Mouse (Mus musculus) neural tube, embryonic 14.5 days (tissue): ENCODE measurements around the gene Safb2. TPM values are rescaled to one million over a fixed set of nuclear protein-coding genes. Genes with fewer than 3 reads are reported as not detected.
"Not testable (repeated sequence)": the region's sequence is repeated elsewhere in the genome, so short reads cannot be mapped to it uniquely, and the experiment has no call there.

Source experiments
- ATAC-seq: fragments of 200-750 bp; cut with Nextera tagmentation; 2 replicates; pipeline ENCODE4 v1.8.0; 2017; ENCODE audit warnings: low read depth, mild to moderate bottlenecking, moderate TSS enrichment, moderate library complexity
- H3K27ac ChIP-seq: fragments of 300-500 bp; sonication (generic); 2 replicates; pipeline ENCODE4 v1.5.1; 2014; ENCODE audit warnings: low read depth, mild to moderate bottlenecking, control low read depth, low read length, moderate library complexity, mixed read lengths
- H3K27me3 ChIP-seq: fragments of 300-500 bp; sonication (generic); 2 replicates; pipeline ENCODE4 v1.6.1; 2014; ENCODE audit warnings: low read length; ENCODE audit not compliant: control insufficient read depth, insufficient read depth
- H3K36me3 ChIP-seq: fragments of 300-500 bp; sonication (generic); 2 replicates; pipeline ENCODE4 v1.6.1; 2014; ENCODE audit warnings: low read length, mixed read lengths; ENCODE audit not compliant: control insufficient read depth, insufficient read depth
- H3K4me1 ChIP-seq: fragments of 300-500 bp; sonication (generic); 2 replicates; pipeline ENCODE4 v1.6.1; 2014; ENCODE audit warnings: low read length; ENCODE audit not compliant: control insufficient read depth, insufficient read depth
- H3K4me2 ChIP-seq: fragments of 300-500 bp; sonication (generic); 2 replicates; pipeline ENCODE4 v1.6.1; 2014; ENCODE audit warnings: mild to moderate bottlenecking, low read depth, low read length, control low read depth
- H3K4me3 ChIP-seq: fragments of 300-500 bp; sonication (generic); 2 replicates; pipeline ENCODE4 v1.5.1; 2014; ENCODE audit warnings: low read depth, low read length, control low read depth, mixed read lengths
- H3K9ac ChIP-seq: fragments of 300-500 bp; sonication (generic); replicated peaks from 2 replicates; pipeline ENCODE4 v1.6.1; 2014; ENCODE audit warnings: low read depth, mild to moderate bottlenecking, control low read depth, low read length, mixed read lengths
- H3K9me3 ChIP-seq: fragments of 300-500 bp; sonication (generic); 2 replicates; pipeline ENCODE4 v1.6.1; 2016; ENCODE audit warnings: low read length; ENCODE audit not compliant: control insufficient read depth
- WGBS: fragments of 180-500 bp; shearing (Covaris S2); extraction: QIAGEN DNeasy Blood & Tissue Kit; methylation state at CpG from one replicate; pipeline ENCODE4 v1.1.7; 2014; 5-methylcytosine and 5-hydroxymethylcytosine counted together
- polyA plus RNA-seq: library from polyadenylated mRNA; unstranded; fragments of >200 nt; fragmentation: Nextera tagmentation; extraction: Ambion mirVana; gene quantifications from 2 replicates; pipeline ENCODE4 v1.2.1, GENCODE M21; 2014

Safb2 gene
- polyA plus RNA-seq, 1 experiment from 2014 or later: 58.4 TPM

- peak overlapping the region; percentile 97; the same call in 1 of the 2 replicates for H3K4me2 ChIP-seq
- no peak overlapping the region for H3K27ac ChIP-seq
- H3K4me1 ChIP-seq: peaks cover 18% of the 10 kb centered on the region; the same call in 1 of the 2 replicates
- ATAC-seq: no peak
- no peaks in the 10 kb centered on the region for H3K9me3 ChIP-seq
- H3K4me3 ChIP-seq: no peak overlapping the region
- H3K27me3 ChIP-seq: no peaks in the 10 kb centered on the region
- H3K9ac ChIP-seq: no peak overlapping the region
- peaks cover 16% of the 10 kb centered on the region for H3K36me3 ChIP-seq
- WGBS: 90% methylated on average over 3 of the region's 3 CpGs
Observed at GRCm38 (mm10) chr17:56625495-56625894, 41.1 kb upstream of the Safb2 start.

- ATAC-seq: no peak
- Histone ChIP-seq H3K36me3 (peaks cover 74% of the 10 kb centered on the region), H3K4me1 (peaks cover 10% of the 10 kb centered on the region), H3K9me3 (no peaks in the 10 kb centered on the region), H3K27ac (no peak overlapping the region), H3K27me3 (no peaks in the 10 kb centered on the region), H3K4me3 (no peak overlapping the region), H3K9ac (no peak overlapping the region), H3K4me2 (no peak overlapping the region)
- WGBS: 89% methylated on average over 8 of the region's 8 CpGs
Observed at GRCm38 (mm10) chr17:56617628-56618027, 33.2 kb upstream of the Safb2 start.

DNA sequence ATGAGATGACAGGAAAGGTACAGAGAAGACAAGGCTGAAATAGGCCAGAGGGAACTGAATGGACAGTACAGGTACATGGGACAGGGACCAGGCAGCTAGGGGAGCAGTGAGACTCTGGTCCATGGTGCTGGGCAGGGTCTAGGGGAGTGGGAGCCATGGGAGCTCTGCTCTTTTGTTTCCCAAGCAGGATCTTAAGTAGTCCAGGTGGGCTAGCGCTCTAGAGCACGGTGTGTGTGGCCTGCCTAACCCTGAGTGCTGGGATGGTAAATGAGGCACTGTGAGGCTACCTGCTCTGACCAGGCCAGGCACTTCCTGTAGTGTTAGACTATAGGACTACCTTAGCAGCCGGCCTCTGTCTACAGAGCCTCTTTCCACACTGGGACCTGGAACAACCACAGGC lies 32.3 kb upstream of the Safb2 start:
- Histone ChIP-seq H3K4me1 (peaks cover 10% of the 10 kb centered on the region), H3K27ac (no peak overlapping the region), H3K27me3 (no peaks in the 10 kb centered on the region), H3K9me3 (no peaks in the 10 kb centered on the region), H3K4me2 (no peak overlapping the region), H3K36me3 (peaks cover 66% of the 10 kb centered on the region), H3K4me3 (no peak overlapping the region), H3K9ac (no peak overlapping the region)
- no peak for ATAC-seq
- 91% methylated on average over 3 of the region's 3 CpGs for WGBS

DNA sequence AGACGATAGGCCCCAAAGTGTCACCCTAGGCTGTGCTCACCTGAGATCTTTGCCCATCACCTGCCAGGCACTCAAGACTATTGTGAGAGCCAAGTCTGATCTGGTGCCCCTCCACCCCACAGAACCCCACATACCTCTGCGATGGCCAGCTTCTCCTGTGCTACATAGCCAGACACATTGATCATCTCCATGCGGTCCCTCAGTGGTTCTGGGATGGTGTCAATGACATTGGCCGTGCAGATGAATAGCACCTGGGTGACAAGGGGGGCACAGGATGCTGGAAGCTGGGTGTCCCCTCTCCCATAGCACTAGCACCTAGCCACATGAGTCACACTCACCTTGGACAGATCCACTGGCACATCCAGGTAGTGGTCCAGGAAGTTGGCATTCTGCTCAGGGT lies 31.4 kb upstream of the Safb2 start:
- Histone ChIP-seq H3K9me3 (no peaks in the 10 kb centered on the region), H3K4me3 (no peak overlapping the region), H3K4me1 (peaks cover 10% of the 10 kb centered on the region), H3K4me2 (no peak overlapping the region), H3K36me3 (peaks cover 64% of the 10 kb centered on the region), H3K27me3 (no peaks in the 10 kb centered on the region), H3K27ac (no peak overlapping the region), H3K9ac (no peak overlapping the region)
- 95% methylated on average over 4 of the region's 4 CpGs for WGBS
- ATAC-seq: no peak

- 87% methylated on average over 11 of the region's 11 CpGs for WGBS
- peaks cover 58% of the 10 kb centered on the region for H3K36me3 ChIP-seq
Observed at GRCm38 (mm10) chr17:56615136-56615784, 30.9 kb upstream of the Safb2 start.

DNA sequence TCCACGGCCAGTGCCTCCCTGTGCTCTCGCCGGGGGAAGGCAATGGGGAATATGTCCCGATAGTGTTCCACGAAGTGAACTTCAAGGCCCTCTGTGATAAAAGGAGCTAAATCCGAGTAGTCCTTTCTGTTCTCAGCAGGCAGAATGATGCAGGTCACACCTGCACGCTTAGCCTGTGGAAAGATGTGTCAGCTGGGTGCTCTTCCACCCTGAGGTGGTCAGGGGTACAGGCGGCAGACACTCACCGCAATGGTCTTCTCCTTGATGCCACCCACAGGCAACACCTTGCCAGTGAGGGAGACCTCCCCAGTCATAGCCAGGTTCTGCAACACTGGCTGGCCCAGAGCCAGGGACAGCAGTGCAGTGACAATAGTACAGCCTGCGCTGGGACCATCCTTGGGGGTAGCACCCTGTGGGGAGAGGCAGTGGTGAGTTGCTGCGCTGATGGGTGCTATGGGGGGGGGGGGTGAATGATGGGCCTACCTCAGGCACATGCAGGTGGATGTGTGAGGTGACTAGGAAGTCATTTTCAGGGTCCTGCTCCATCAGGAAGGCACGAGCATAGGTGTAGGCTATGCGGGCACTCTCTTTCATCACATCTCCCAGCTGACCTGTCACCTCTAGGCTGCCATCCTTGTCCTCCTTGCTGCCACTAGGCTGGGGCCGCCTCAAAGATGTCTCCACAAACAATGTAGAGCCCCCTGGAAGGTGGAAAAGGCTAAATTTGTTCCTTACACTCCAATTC lies 30.2 kb upstream of the Safb2 start:
- no peak for ATAC-seq
- 30% methylated on average over 13 of the region's 14 CpGs for WGBS
- H3K36me3 ChIP-seq: peaks cover 53% of the 10 kb centered on the region
- H3K4me1 ChIP-seq: peaks cover 13% of the 10 kb centered on the region
- H3K27ac ChIP-seq: no peak overlapping the region
- H3K9me3 ChIP-seq: no peaks in the 10 kb centered on the region
- peak overlapping the region; percentile 83 for H3K4me2 ChIP-seq
- H3K27me3 ChIP-seq: no peaks in the 10 kb centered on the region
- peak overlapping the region; percentile 80 for H3K9ac ChIP-seq
- H3K4me3 ChIP-seq: peak overlapping the region; percentile 65

More at GRCm38 (mm10) chr17:56615136-56615784, 30.9 kb upstream of the Safb2 start:
- no peaks in the 10 kb centered on the region for H3K27me3 ChIP-seq
- H3K4me1 ChIP-seq: peaks cover 12% of the 10 kb centered on the region
- 0 out of 2 replicates have a peak, but pooled peaks have one; percentile 4 for ATAC-seq
- no peak overlapping the region for H3K27ac ChIP-seq
- H3K4me2 ChIP-seq: peak overlapping the region; percentile 83; the same call in 1 of the 2 replicates
- H3K9ac ChIP-seq: no peak overlapping the region
- H3K9me3 ChIP-seq: no peaks in the 10 kb centered on the region
- H3K4me3 ChIP-seq: no peak overlapping the region

DNA sequence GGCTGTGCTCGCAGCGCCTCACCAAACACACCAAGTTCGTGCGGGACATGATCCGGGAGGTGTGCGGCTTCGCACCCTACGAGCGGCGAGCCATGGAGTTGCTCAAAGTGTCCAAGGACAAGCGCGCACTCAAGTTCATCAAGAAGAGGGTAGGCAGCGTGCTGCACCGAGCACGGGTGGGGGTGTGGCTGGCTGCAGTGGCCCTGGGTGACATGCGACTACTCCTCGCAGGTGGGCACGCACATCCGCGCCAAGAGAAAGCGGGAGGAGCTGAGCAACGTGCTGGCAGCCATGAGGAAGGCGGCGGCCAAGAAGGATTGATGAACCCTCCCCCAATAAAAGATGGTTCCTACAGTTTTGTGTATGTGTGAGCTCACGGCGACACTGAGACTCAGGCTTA lies 29.5 kb upstream of the Safb2 start:
- H3K4me2 ChIP-seq: peak overlapping the region; percentile 83
- H3K4me3 ChIP-seq: peak overlapping the region; percentile 65
- H3K9ac ChIP-seq: peak overlapping the region; percentile 80
- H3K4me1 ChIP-seq: peaks cover 13% of the 10 kb centered on the region
- H3K36me3 ChIP-seq: peaks cover 46% of the 10 kb centered on the region
- WGBS: under 1% methylated on average over 26 of the region's 26 CpGs
- H3K27ac ChIP-seq: peak overlapping the region; percentile 90
- not testable (repeated sequence) for H3K9me3 ChIP-seq, ATAC-seq, H3K27me3 ChIP-seq

- Histone ChIP-seq H3K4me1 (peaks cover 18% of the 10 kb centered on the region), H3K9me3 (no peaks in the 10 kb centered on the region), H3K9ac (peak within 1 kb of the TSS; percentile 80), H3K27me3 (no peaks in the 10 kb centered on the region), H3K4me2 (peak within 1 kb of the TSS; percentile 83), H3K27ac (peak within 1 kb of the TSS; percentile 90), H3K36me3 (peaks cover 40% of the 10 kb centered on the region), H3K4me3 (peak within 1 kb of the TSS; percentile 65)
- peak; percentile 58 for ATAC-seq
- WGBS: under 1% methylated on average over 52 of the region's 52 CpGs
Observed at GRCm38 (mm10) chr17:56613236-56613844, 29.0 kb upstream of the Safb2 start, which contains the start of gene Rpl36. Rpl36 (plus strand) TSS chr17:56613416.

DNA sequence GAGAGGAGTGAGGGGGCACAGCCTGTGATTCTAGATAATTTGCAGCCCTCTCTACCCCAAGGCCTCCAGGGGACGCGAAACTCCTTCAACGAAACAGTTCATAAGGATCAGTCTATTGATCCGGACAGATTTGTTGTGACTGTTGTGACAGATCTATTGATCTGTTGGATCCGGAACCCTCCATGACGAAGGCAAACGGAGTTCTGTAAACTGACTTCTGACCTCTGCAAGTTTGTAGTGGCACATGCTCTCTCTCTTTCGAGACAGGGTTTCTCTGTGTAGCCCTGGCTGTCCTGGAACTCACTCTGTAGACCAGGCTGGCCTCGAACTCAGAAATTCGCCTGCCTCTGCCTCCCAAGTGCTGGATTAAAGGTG lies 28.2 kb upstream of the Safb2 start:
- Histone ChIP-seq H3K36me3 (peaks cover 35% of the 10 kb centered on the region), H3K4me1 (peaks cover 22% of the 10 kb centered on the region)
- not testable (repeated sequence) for H3K27me3 ChIP-seq, H3K4me2 ChIP-seq, H3K27ac ChIP-seq, ATAC-seq, H3K4me3 ChIP-seq, H3K9me3 ChIP-seq, H3K9ac ChIP-seq
- 75% methylated on average over 10 of the region's 10 CpGs for WGBS
